Mouse (Mus musculus) inflammation-experienced regulatory T-cells, adult 6 months (primary cell): ENCODE results near the gene Acnat2. TPM values are rescaled to one million over a fixed set of nuclear protein-coding genes. Genes with fewer than 3 reads are reported as not detected.
"Not testable (repeated sequence)": the region's sequence is repeated elsewhere in the genome, so short reads cannot be mapped to it uniquely, and the experiment has no call there.

Experiments
- ATAC-seq: one replicate; pipeline ENCODE4 v1.8.0; 2017
- polyA plus RNA-seq, 3 experiments: library from polyadenylated mRNA; unstranded; fragments of 100-300 nt; shearing (Covaris generic); gene quantifications; one replicate each; pipeline ENCODE4 v1.2.1; 2017

Gene Acnat2
- not detected for polyA plus RNA-seq

DNA sequence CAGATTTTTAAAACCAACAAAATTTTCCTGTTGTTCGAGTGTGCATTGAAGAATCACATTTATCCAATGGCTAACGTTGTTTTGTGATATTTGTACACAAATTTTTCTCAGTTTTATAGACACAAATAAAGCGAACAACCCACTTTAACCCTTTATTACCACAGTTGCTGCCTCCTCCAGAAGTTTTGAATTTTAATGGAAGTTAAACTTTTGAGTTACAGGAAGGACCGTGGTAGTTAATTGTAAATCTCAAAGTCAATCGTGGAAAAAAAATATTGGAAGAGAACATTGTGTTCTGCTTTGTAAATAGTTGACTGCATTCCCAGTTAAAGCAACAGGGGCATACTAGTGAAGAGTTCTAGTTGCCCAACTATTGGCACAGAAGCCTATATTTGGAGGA is at the start of gene Acnat2:
Gene Acnat2, minus strand, starts transcription at position 195 of the 400 bp plus-strand sequence.
- not testable (repeated sequence) for ATAC-seq

GRCm38 (mm10) chr4:49456171-49456570 is 48.2 kb upstream of the Acnat2 start:
- no peak for ATAC-seq

GRCm38 (mm10) chr4:49451848-49452551 is 44.0 kb upstream of the Acnat2 start:
- ATAC-seq, result no peak

- not testable (repeated sequence) for ATAC-seq
These were observed 43.3 kb upstream of the Acnat2 start for GRCm38 (mm10) chr4:49451133-49451847.

DNA sequence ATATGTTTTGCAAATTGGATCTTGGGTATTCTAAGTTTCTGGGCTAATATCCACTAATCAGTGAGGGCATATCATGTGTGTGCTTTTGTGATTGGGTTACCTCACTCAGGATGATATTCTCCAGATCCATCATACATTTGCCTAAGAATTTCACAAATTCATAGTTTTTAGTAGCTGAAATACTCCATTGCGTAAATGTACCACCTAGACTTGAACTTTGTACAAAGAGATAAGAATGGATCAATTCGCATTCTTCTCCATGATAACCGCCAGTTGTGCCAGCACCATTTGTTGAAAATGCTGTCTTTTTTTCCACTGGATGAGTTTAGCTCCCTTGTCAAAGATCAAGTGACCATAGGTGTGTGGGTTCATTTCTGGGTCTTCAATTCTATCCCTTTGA is 29.0 kb upstream of the Acnat2 start:
- not testable (repeated sequence) for ATAC-seq

- not testable (repeated sequence) for ATAC-seq
These were observed 2.2 kb upstream of the Acnat2 start for GRCm38 (mm10) chr4:49410151-49410550.

GRCm38 (mm10) chr4:49386873-49387272 is 21.1 kb downstream of the Acnat2 start:
- ATAC-seq, result no peak

- ATAC-seq, result not testable (repeated sequence)
These were observed 24.2 kb downstream of the Acnat2 start for GRCm38 (mm10) chr4:49383576-49384318.

DNA sequence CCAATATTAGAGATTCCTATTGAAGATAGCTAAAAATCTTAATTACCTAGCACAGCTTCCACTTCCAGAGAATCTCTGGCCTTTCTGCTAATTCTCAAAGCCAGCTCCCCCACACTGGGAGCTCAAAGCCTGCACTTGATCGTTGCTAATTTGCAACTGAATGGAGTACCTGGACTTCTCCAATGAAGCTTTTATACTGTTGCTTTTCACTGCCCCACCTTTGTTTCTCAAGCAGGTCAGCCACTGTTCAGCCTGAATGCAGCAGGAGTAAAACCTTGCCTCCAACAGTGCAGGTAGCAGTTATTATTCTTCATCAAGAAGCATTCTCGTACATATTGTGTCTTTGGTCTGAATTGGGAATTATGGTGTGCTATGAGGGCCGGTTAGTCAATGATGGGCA is 39.9 kb downstream of the Acnat2 start:
- not testable (repeated sequence) for ATAC-seq

- no peak for ATAC-seq
These were observed 50.9 kb downstream of the Acnat2 start for GRCm38 (mm10) chr4:49357097-49357496.

GRCm38 (mm10) chr4:49350470-49350869 is 57.5 kb downstream of the Acnat2 start:
- ATAC-seq, result no peak

DNA sequence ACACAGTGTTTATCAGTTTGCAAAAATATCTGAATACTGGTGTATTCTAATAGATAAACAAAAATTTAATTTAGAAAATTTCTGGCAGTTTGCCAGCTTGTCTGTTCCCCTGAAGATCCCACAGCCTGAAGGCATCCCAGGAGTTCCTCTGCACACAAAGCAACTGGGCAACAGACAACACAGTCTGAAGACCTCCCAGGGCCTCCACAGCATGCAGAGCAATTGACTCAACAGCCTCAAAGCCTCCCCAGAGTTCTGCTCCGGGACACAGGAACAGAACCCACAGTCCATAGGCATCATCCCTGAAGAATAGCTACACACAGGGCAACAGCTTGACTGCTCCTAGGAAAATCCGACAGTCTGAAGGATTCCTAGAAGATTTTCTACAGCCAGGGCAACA is 59.3 kb downstream of the Acnat2 start:
- no peak for ATAC-seq

DNA sequence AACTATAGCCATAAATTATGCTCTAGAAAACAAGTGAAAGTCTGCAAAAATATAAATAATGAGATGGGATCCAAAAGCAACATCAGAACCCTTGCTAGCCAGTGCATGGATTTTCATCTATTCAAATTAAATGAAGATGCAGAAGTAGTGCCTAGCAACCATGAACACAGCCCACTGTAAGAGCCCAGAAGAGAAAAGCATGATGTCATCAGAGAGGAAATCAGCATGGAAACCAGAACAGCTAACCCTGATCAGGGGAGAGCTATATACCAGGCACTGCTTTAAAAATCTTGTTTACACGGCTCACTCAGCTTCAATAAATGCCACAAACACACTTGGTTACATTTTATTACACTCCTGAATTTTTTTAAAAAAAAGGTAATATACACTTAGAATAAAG is 60.0 kb downstream of the Acnat2 start:
- ATAC-seq, result not testable (repeated sequence)

GRCm38 (mm10) chr4:49340091-49340490 is 67.9 kb downstream of the Acnat2 start:
- not testable (repeated sequence) for ATAC-seq

- not testable (repeated sequence) for ATAC-seq
These were observed 70.0 kb downstream of the Acnat2 start for GRCm38 (mm10) chr4:49337949-49338348.

Other genes starting within 250 kb of the Acnat2 start
- gene Acnat1, start 65.8 kb upstream of the Acnat2 start, polyA plus RNA-seq, result not detected
- not detected for gene Baat, start 98.4 kb upstream of the Acnat2 start, polyA plus RNA-seq
- 10 to 100 TPM; 29.4 to 38.3 (median 36.0) TPM for gene Mrpl50, start 112.9 kb upstream of the Acnat2 start, polyA plus RNA-seq
- 1 to 10 TPM; 3.0 to 5.2 (median 3.5) TPM for gene Zfp189, start 113.0 kb upstream of the Acnat2 start, polyA plus RNA-seq
- not detected for gene Aldob, start 141.4 kb upstream of the Acnat2 start, polyA plus RNA-seq
- not detected for gene Tmem246, start 189.7 kb upstream of the Acnat2 start, polyA plus RNA-seq
- gene Rnf20, start 223.9 kb upstream of the Acnat2 start, polyA plus RNA-seq, result 10 to 100 TPM; 45.3 to 59.2 (median 56.8) TPM